Mouse (Mus musculus) spleen, adult 2 months (tissue): ENCODE results near the gene Tpk1.

Experiments used
- CTCF ChIP-seq: fragments of 200-500 bp; IDR thresholded peaks from 2 replicates; pipeline ENCODE4 v1.5.1; 2011; ENCODE audit warnings: mild to moderate bottlenecking, inconsistent platforms; ENCODE audit not compliant: insufficient read depth, insufficient read length, insufficient replicate concordance; ENCODE audit errors: extremely low read depth
- POLR2A ChIP-seq: fragments of 200-500 bp; IDR thresholded peaks from 2 replicates; pipeline ENCODE4 v1.6.1; 2011; ENCODE audit warnings: low read depth, low read length, inconsistent platforms

DNA sequence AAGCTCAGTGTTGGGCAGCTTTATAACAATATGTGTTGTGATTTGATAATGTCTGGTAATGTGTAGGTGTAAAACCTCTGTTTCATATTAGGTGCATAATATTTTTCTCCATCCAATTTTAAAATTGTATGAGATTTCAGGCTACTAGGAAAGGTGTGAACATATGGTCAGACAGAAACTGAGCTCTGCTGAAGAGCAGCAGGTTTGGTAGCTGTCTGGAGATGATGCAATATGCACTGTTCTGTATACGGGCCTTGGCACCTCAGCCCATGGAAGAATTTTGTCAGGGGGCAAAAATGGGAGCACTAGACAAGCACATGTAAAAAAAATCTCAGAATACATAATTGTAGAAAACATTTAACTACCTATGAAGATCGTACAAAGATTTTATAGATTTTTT lies 84.3 kb downstream of the Tpk1 start:
- TF ChIP-seq CTCF = no peak
- no peak for TF ChIP-seq POLR2A
